Mouse (Mus musculus) heart, embryonic 14.5 days (tissue): ENCODE measurements around the gene Mknk1. TPM values are rescaled to one million over a fixed set of nuclear protein-coding genes. Genes with fewer than 3 reads are reported as not detected.

Experiments
- ATAC-seq: fragments of 200-750 bp; cut with Nextera tagmentation; 2 replicates; pipeline ENCODE4 v1.8.0; 2017; ENCODE audit warnings: low read depth, moderate TSS enrichment; ENCODE audit not compliant: insufficient number of reproducible peaks, insufficient read depth, low FRiP score
- H3K27ac ChIP-seq, 2 experiments: fragments of 200-500 bp in 1 of 2; fragments of 300-500 bp in 1 of 2; sonication (generic) in 1 of 2; replicated peaks in 1 of 2; 2 replicates each; pipeline ENCODE4 v1.5.1; 2012 to 2014; ENCODE audit warnings: low read depth in 2 of 2, low read length in 2 of 2, control low read depth in 1 of 2, mild to moderate bottlenecking in 1 of 2, mixed read lengths in 1 of 2; ENCODE audit not compliant: control insufficient read depth in 1 of 2, insufficient read depth in 1 of 2
- H3K27me3 ChIP-seq: fragments of 300-500 bp; sonication (generic); 2 replicates; pipeline ENCODE4 v1.6.1; 2014; ENCODE audit warnings: mild to moderate bottlenecking, low read length, control low read depth; ENCODE audit not compliant: control insufficient read depth, insufficient read depth
- H3K36me3 ChIP-seq: fragments of 300-500 bp; sonication (generic); 2 replicates; pipeline ENCODE4 v1.6.1; 2014; ENCODE audit warnings: mild to moderate bottlenecking, control low read depth, low read length, mixed read lengths; ENCODE audit not compliant: control insufficient read depth, insufficient read depth
- H3K4me1 ChIP-seq, 2 experiments: fragments of 200-500 bp in 1 of 2; fragments of 300-500 bp in 1 of 2; sonication (generic) in 1 of 2; 2 replicates each; pipeline ENCODE4 v1.6.1; 2012 to 2014; ENCODE audit warnings: low read length in 2 of 2, control low read depth in 1 of 2, mixed read lengths in 1 of 2; ENCODE audit not compliant: control insufficient read depth in 2 of 2, insufficient read depth in 2 of 2
- H3K4me2 ChIP-seq: fragments of 300-500 bp; sonication (generic); 2 replicates; pipeline ENCODE4 v1.6.1; 2014; ENCODE audit warnings: mild to moderate bottlenecking, low read length
- H3K4me3 ChIP-seq, 2 experiments: fragments of 200-500 bp in 1 of 2; fragments of 300-500 bp in 1 of 2; sonication (generic) in 1 of 2; 2 replicates each; pipeline ENCODE4 v1.5.1; 2012 to 2014; ENCODE audit warnings: low read length in 2 of 2, mild to moderate bottlenecking in 2 of 2, control low read depth in 1 of 2, low read depth in 1 of 2, moderate library complexity in 1 of 2; ENCODE audit not compliant: control insufficient read depth in 1 of 2, insufficient read depth in 1 of 2
- H3K9ac ChIP-seq: fragments of 300-500 bp; sonication (generic); 2 replicates; pipeline ENCODE4 v1.6.1; 2014; ENCODE audit warnings: mild to moderate bottlenecking, low read length
- H3K9me3 ChIP-seq: fragments of 300-500 bp; sonication (generic); 2 replicates; pipeline ENCODE4 v1.6.1; 2016; ENCODE audit warnings: low read length, control low read depth; ENCODE audit not compliant: control insufficient read depth
- WGBS: fragments of 180-500 bp; shearing (Covaris S2); extraction: QIAGEN DNeasy Blood & Tissue Kit; methylation state at CpG from one replicate; pipeline ENCODE4 v1.1.7; 2014; 5-methylcytosine and 5-hydroxymethylcytosine counted together
- polyA plus RNA-seq: library from polyadenylated mRNA; unstranded; fragments of >200 nt; fragmentation: Nextera tagmentation; extraction: Ambion mirVana; gene quantifications from 2 replicates; pipeline ENCODE4 v1.2.1, GENCODE M21; 2014

Mknk1 gene
- polyA plus RNA-seq, 1 experiment from 2014 or later, result 16.2 TPM

DNA sequence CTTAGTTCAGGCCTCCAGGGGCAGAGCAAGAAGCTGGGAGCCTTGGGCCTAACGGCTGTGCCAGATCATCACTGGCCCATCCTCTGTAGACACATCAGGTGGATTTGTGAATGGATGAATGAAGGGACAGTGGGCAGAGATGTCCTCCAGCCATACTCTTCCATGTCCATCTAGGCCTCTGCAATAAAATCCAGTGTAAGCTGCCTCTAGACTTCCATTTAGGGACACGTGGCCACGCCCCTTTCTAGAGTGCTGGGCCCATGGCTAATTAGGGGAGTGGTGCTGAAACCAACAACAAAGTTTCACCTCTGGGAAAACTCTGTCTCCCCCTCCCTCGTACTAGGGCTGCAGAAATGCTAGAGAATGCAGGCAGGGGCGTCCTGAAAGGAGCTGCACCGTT, 51.1 kb downstream of the Mknk1 start:
- no peak overlapping the region for H3K27ac ChIP-seq

DNA sequence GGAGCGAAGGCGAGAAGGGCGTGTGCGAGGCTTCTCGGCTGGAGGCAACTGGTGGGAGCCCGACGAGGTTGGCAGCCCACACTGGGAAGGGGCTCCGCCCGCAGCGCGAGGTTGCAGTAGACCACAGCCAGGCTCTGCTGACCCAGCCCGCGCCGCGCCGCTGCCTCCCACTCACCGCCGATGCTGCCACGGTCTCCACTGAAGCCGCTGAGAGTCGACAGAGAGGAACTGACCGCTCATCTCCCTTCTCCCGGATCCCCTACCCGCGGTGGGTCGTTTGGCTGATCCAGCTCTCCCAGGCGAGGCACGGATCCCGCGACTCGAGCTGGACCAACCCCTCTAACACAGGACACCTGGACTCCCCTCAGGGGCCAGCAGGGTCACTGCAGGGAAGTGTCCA, 51.6 kb downstream of the Mknk1 start, which contains the start of gene 6430628N08Rik:
TSS of gene 6430628N08Rik (plus strand) at position 113 of the 400 bp plus-strand sequence.
- Histone ChIP-seq H3K4me2 (peak within 1 kb of the TSS; percentile 60), H3K36me3 (no peaks in the 10 kb centered on the region), H3K9me3 (no peaks in the 10 kb centered on the region), H3K9ac (no peak within 1 kb of the TSS), H3K27me3 (peaks cover 64% of the 10 kb centered on the region), H3K4me1 (peaks cover 4 to 7% of the 10 kb centered on the region in 2 experiments; a peak in 2 of 4 replicates), H3K27ac (no peak within 1 kb of the TSS), H3K4me3 (peak within 1 kb of the TSS; percentile 24 to 29)
- under 1% methylated on average over 30 of the region's 31 CpGs for WGBS
- no peak for ATAC-seq

More for the DNA sequence above, 51.1 kb downstream of the Mknk1 start:
- Histone ChIP-seq H3K4me3 (peak overlapping the region; percentile 24 to 29), H3K4me2 (peak overlapping the region; percentile 60), H3K27me3 (peaks cover 64% of the 10 kb centered on the region), H3K4me1 (peaks cover 4 to 7% of the 10 kb centered on the region in 2 experiments; a peak in 2 of 4 replicates), H3K9me3 (no peaks in the 10 kb centered on the region), H3K9ac (no peak overlapping the region), H3K36me3 (no peaks in the 10 kb centered on the region)
- 16% methylated on average over 6 of the region's 6 CpGs for WGBS
- ATAC-seq, result no peak

DNA sequence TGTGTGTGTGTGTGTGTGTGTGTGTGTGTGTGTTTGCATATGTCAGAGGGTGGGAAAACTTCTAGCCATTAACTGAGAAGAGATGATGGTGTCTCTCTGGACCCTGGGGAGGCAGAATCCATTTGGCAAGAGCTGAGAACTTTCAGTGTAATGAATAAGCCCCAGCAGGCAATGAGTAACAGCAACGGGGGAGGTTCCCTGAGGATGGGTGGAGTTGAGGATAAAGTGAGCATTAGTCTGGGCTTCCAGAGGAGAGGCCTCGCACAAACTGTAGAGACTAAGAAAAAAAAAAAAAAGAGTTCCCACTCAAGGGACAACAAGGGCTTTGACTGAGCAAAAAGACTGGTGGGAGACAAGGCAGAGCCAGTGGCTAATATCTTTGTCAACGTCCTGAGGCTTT, 55.3 kb downstream of the Mknk1 start:
- WGBS, result 17% methylated on average over 3 of the region's 3 CpGs
- H3K4me1 ChIP-seq, result peaks cover 4 to 7% of the 10 kb centered on the region in 2 experiments; a peak in 2 of 4 replicates
- no peak overlapping the region for H3K4me2 ChIP-seq
- no peaks in the 10 kb centered on the region for H3K36me3 ChIP-seq
- no peak overlapping the region for H3K27ac ChIP-seq
- H3K9ac ChIP-seq, result no peak overlapping the region
- H3K9me3 ChIP-seq, result no peaks in the 10 kb centered on the region
- H3K27me3 ChIP-seq, result peaks cover 74% of the 10 kb centered on the region
- H3K4me3 ChIP-seq, result no peak overlapping the region
- ATAC-seq, result no peak

DNA sequence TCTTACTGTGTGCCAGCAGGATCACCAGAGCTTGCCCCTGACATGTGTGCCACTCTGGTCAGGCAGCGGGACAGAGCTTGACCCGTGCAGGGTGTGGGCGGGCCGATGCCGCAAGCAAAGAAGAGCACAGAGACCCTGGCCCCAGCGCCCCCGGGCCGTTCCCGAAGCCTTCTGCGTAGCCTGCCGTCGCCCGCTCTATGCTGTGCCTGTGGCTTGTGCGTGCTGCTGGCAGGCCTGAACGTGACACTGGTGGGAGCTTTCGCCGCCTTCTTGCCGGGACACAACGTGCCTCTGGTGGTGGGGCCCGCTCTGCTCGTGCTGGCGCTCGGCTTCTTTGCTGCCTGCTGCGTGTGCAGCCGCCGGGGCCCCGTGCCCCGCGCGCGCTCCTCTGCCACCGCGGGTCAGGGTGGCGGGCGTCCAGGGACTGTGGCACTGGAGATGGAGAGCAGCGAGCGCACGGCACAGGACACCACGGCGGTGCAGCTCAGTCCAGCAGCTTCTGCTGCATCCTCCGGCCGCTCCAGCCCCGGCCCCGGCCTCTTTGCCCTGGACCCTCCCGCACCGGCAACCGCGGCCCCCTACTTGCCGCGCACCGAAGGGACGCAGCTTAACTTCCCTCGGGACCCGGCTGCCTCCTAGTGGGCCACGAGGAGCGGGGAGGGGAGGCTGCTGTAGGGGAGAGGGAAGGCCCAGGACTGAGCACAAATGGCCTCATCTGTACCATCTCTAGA, 59.1 kb downstream of the Mknk1 start:
- ATAC-seq, result no peak
- peak overlapping the region; percentile 66 for H3K4me2 ChIP-seq
- H3K9ac ChIP-seq, result peak overlapping the region; percentile 25
- peak overlapping the region; percentile 29 to 36 for H3K4me3 ChIP-seq
- whole genome bisulfite sequencing, result under 1% methylated on average over 53 of the region's 56 CpGs
- no peaks in the 10 kb centered on the region for H3K36me3 ChIP-seq
- no peaks in the 10 kb centered on the region for H3K9me3 ChIP-seq
- H3K27me3 ChIP-seq, result peaks cover 66% of the 10 kb centered on the region
- no peaks in the 10 kb centered on the region for H3K4me1 ChIP-seq
- H3K27ac ChIP-seq, result no peak overlapping the region

DNA sequence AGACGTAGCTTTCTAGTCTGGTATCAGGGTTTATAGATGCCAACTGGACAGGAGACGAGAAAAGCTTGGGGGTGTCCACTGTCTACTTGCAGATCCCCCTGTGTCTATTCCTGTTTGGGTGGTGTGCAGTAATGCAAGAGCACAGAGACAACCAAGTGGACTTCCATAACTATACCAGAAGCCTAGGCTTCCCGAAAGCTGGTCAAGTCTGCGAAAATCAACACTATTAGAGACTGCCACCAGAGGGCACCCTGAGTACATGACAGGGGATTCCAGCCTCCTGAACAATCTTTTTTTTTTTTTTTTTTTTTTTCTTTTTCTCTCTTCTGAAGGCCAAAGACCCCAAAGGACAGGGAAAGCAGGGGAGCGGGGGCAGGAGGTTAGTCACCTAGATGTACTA, 63.8 kb downstream of the Mknk1 start:
- Histone ChIP-seq H3K27me3 (peaks cover 87% of the 10 kb centered on the region), H3K4me2 (no peak overlapping the region), H3K9ac (no peak overlapping the region), H3K36me3 (no peaks in the 10 kb centered on the region), H3K4me3 (no peak overlapping the region), H3K4me1 (no peaks in the 10 kb centered on the region), H3K9me3 (no peaks in the 10 kb centered on the region), H3K27ac (no peak overlapping the region)
- ATAC-seq, result no peak
- WGBS, result 17% methylated on average over 5 of the region's 5 CpGs

DNA sequence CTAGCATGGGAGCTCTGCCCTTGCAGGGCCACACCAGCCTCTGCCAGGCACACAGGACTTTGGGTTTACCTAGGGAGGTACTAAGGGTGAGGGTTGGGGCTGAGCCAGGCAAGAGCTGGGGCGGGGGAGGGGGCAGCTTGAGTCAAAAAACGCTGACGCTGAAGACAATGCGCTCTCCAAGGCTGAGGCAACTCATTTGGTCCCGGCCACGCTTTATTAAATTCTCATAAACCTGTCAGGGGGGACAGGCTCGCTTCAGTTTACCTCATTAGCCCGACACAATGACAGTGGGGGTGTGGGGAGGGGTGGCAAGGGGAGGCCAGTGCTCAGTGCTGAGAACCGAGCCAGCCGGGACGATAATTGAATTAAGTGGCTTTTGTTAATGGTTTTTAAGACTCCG, 65.4 kb downstream of the Mknk1 start:
- no peak overlapping the region for H3K4me2 ChIP-seq
- H3K27ac ChIP-seq, result no peak overlapping the region
- 14% methylated on average over 12 of the region's 12 CpGs for WGBS
- H3K36me3 ChIP-seq, result no peaks in the 10 kb centered on the region
- H3K27me3 ChIP-seq, result peaks cover 87% of the 10 kb centered on the region
- H3K9ac ChIP-seq, result no peak overlapping the region
- no peak overlapping the region for H3K4me3 ChIP-seq
- H3K4me1 ChIP-seq, result 0 out of 4 replicates have a peak, but pooled peaks cover 2 to 4% of the 10 kb centered on the region in 2 experiments
- H3K9me3 ChIP-seq, result no peaks in the 10 kb centered on the region
- ATAC-seq, result no peak

DNA sequence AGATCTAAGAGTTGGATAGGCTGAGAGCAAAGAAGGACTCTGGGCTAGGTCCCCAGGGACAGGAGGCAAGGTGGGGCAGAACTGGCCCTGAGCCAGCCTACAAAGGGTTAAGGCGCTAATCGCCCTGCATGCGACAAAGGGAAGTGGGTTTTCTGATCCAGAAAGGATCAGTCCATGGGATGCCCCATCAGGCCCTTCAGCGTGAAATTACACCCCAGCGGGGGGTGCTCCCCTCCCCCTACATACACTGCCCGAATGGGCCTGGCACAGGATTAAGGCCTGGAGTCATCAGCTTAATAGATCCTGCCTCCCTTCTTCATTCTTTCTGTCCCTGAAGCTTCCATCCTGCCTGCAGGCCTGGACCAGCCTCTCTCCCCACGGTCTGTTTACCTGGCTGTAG, 66.7 kb downstream of the Mknk1 start:
- 7% methylated on average over 7 of the region's 7 CpGs for WGBS
- ATAC-seq, result no peak
- Histone ChIP-seq H3K4me1 (0 out of 4 replicates have a peak, but pooled peaks cover 2 to 4% of the 10 kb centered on the region in 2 experiments), H3K27me3 (peaks cover 77% of the 10 kb centered on the region), H3K27ac (no peak overlapping the region), H3K9me3 (no peaks in the 10 kb centered on the region), H3K36me3 (no peaks in the 10 kb centered on the region), H3K9ac (no peak overlapping the region), H3K4me3 (no peak overlapping the region), H3K4me2 (no peak overlapping the region)
